Mouse (Mus musculus): ENCODE data around the gene Doc2b. TPM values are rescaled to one million over a fixed set of nuclear protein-coding genes. Genes with fewer than 3 reads are reported as not detected.
"Not testable (repeated sequence)": the region's sequence is repeated elsewhere in the genome, so short reads cannot be mapped to it uniquely, and the experiment has no call there.

The Doc2b gene
- polyA plus RNA-seq, 1 experiment from 2014 or later, result 0.46 TPM

- Histone ChIP-seq H3K27me3 (ENCODE audit: low read depth, poor library complexity, severe bottlenecking) (no peaks in the 10 kb centered on the region), H3K36me3 (peaks cover 77% of the 10 kb centered on the region), H3K9me3 (replicated peaks) (no peaks in the 10 kb centered on the region), H3K27ac (replicated peaks) (no peak overlapping the region), H3K4me3 (no peak overlapping the region), H3K4me1 (peaks cover 13% of the 10 kb centered on the region)
- DNase-seq (ENCODE audit: low spot score), result no peak
- WGBS, result 85% methylated on average over 3 of the region's 3 CpGs
These were observed 51.1 kb downstream of the Doc2b start for GRCm38 (mm10) chr11:75744761-75745160.

DNA sequence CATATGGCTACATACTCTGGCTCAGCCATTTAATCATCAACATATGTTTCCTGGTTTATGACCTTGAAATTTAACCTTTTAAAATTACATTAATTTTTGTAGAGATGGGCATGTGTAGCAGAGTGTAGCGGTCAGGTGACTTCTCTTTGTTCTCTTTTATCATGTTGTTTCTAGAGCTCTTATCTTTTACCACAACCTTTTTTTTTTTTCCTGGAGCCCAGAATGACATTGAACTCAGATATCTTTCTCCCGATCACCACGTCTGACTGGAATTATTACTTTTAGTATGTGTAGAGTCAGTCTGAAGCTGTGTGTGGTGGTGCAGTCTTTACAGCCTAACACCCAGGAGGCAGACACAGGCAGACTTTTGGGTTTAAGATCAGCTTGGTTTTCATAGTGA lies 54.2 kb downstream of the Doc2b start:
- Histone ChIP-seq H3K36me3 (peaks cover 84% of the 10 kb centered on the region), H3K9me3 (replicated peaks) (no peaks in the 10 kb centered on the region), H3K4me3 (no peak overlapping the region), H3K27ac (replicated peaks) (no peak overlapping the region), H3K27me3 (ENCODE audit: low read depth, poor library complexity, severe bottlenecking) (no peaks in the 10 kb centered on the region), H3K4me1 (peaks cover 8% of the 10 kb centered on the region)
- DNase-seq (ENCODE audit: low spot score), result no peak
- 98% methylated on average over 3 of the region's 3 CpGs for WGBS

GRCm38 (mm10) chr11:75740204-75740603 lies 55.6 kb downstream of the Doc2b start:
- DNase-seq (ENCODE audit: low spot score), result no peak
- WGBS, result 88% methylated on average over 3 of the region's 3 CpGs
- Histone ChIP-seq H3K27ac (replicated peaks) (no peak overlapping the region), H3K36me3 (peaks cover 92% of the 10 kb centered on the region), H3K27me3 (ENCODE audit: low read depth, poor library complexity, severe bottlenecking) (no peaks in the 10 kb centered on the region), H3K4me3 (no peak overlapping the region), H3K4me1 (peaks cover 19% of the 10 kb centered on the region), H3K9me3 (replicated peaks) (no peaks in the 10 kb centered on the region)

- Histone ChIP-seq H3K4me3 (no peak overlapping the region), H3K9me3 (replicated peaks) (no peaks in the 10 kb centered on the region), H3K4me1 (peaks cover 26% of the 10 kb centered on the region), H3K36me3 (peaks cover 75% of the 10 kb centered on the region), H3K27me3 (ENCODE audit: low read depth, poor library complexity, severe bottlenecking) (no peaks in the 10 kb centered on the region), H3K27ac (replicated peaks) (no peak overlapping the region)
- 91% methylated on average over 7 of the region's 7 CpGs for WGBS
- DNase-seq (ENCODE audit: low spot score), result no peak
These were observed 57.4 kb downstream of the Doc2b start for GRCm38 (mm10) chr11:75738477-75738821.

DNA sequence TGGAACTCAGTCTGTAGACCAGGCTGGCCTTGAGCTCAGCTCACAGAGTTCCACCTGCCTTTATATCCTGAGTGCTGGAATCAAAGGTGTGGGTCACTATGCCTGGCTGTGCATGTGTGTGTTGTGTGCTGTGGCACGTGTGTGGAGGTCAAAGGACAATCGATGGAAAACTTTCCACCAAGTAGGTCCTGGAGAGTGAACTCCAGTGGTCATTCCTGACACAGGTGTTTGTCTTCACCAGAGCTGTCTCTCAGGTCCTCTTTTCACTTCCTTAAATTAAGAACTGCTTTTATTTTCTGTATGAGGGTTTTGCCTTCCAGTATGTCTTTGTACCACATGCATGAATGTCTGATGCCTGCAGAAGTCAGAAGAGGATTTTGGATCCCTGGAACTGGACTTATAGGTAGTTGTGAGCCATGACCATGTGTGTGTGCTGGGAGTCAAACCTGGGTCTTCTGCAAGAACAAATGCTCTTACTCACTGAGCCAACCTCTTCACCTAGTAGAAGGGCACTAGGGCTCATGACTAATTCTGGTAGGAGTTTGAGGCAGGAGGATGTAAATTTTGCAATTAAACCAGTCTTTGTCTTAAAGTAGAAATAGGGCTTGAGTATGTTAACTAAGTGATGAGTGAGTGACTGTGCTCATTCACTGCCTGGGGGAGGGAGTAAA lies 57.9 kb downstream of the Doc2b start:
- WGBS, result 91% methylated on average over 2 of the region's 2 CpGs
- Histone ChIP-seq H3K27ac (replicated peaks) (no peak overlapping the region), H3K4me3 (no peak overlapping the region), H3K36me3 (peaks cover 70% of the 10 kb centered on the region), H3K4me1 (peaks cover 26% of the 10 kb centered on the region), H3K27me3 (ENCODE audit: low read depth, poor library complexity, severe bottlenecking) (no peaks in the 10 kb centered on the region), H3K9me3 (replicated peaks) (no peaks in the 10 kb centered on the region)
- DNase-seq (ENCODE audit: low spot score), result no peak

GRCm38 (mm10) chr11:75736978-75737377 lies 58.9 kb downstream of the Doc2b start:
- 80% methylated on average over 3 of the region's 3 CpGs for WGBS
- no peak for DNase-seq (ENCODE audit: low spot score)
- no peaks in the 10 kb centered on the region for H3K27me3 ChIP-seq (ENCODE audit: low read depth, poor library complexity, severe bottlenecking)
- H3K4me1 ChIP-seq, result peaks cover 32% of the 10 kb centered on the region
- H3K36me3 ChIP-seq, result peaks cover 62% of the 10 kb centered on the region
- H3K27ac ChIP-seq (replicated peaks), result no peak overlapping the region
- peak overlapping the region; percentile 23; the same call in 1 of the 2 replicates for H3K4me3 ChIP-seq
- H3K9me3 ChIP-seq (replicated peaks), result no peaks in the 10 kb centered on the region

DNA sequence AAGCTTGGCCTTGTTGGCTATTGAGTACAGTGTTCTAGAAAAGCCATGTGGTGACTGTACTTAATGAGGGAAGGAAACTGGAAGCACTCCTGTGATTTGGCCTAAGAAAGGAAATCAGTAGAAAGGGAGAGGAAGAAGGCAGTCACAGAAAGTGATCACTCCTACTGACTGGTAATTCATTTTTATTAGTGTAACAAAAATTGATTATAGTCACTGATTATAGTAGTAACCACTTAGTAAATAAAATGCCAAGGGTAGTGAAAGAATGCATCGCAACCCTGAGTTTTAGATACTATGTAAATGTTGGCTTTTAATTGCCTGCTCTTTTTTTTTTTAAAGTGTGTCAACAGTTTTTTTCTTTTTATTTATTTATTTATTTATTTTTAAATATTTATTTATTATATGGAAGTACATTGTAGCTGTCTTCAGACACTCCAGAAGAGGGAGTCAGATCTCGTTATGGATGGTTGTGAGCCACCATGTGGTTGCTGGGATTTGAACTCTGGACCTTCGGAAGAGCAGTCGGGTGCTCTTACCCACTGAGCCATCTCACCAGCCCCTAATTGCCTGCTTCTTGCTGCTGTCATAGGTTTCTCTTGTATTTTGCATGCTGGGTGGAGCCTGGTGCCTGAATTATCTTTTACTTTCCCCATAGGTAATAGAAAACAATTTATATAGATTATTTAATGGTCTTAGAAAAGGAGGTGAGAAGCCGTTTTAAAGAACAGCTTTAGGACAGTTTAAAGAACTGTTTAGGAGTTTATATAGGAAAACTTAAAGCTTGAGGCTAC lies 60.2 kb downstream of the Doc2b start:
- no peaks in the 10 kb centered on the region; the same call in 1 of the 2 replicates for H3K27me3 ChIP-seq (ENCODE audit: low read depth, poor library complexity, severe bottlenecking)
- DNase-seq (ENCODE audit: low spot score), result no peak
- peak overlapping the region; percentile 98 for H3K4me3 ChIP-seq
- 95% methylated on average over 5 of the region's 5 CpGs for WGBS
- no peak overlapping the region for H3K27ac ChIP-seq (replicated peaks)
- peaks cover 48% of the 10 kb centered on the region for H3K36me3 ChIP-seq
- peaks cover 44% of the 10 kb centered on the region for H3K4me1 ChIP-seq
- no peaks in the 10 kb centered on the region for H3K9me3 ChIP-seq (replicated peaks)

DNA sequence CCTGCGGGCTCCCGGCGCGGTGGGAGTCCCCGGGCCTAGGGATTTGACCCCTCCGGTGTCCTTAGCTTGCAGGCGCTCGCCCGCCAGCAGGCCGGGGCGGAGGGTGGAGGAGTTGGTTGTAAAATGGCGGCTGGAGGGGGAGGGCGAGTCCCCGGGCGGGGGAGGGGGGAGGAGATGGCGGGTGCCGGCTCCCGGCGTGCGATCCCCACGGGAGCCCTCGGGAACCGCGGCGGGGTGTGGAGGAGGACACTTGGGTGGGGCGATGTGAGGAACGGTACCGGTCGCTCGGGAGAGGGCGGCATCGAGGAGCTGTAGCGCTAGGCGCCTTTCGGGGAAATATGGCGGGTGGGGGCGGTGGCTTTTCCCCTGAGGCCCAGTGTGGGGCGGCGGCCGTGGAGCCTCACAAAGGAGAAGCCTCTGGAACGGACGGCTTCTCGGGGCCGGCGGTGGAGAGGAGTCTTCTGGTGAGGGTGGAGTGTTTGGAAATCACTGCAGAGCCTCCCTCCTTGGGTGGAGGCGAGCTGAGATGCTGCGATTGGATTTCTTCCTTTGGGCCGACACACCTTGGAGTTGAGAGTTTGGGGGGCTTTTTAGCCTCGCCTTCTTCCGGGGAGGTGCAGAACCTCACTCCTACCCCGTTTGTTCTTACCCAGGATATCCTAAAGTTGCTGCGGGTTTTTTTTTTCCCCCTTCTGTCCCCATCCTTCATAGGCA lies 62.5 kb downstream of the Doc2b start:
- WGBS, result under 1% methylated on average over 51 of the region's 52 CpGs

DNA sequence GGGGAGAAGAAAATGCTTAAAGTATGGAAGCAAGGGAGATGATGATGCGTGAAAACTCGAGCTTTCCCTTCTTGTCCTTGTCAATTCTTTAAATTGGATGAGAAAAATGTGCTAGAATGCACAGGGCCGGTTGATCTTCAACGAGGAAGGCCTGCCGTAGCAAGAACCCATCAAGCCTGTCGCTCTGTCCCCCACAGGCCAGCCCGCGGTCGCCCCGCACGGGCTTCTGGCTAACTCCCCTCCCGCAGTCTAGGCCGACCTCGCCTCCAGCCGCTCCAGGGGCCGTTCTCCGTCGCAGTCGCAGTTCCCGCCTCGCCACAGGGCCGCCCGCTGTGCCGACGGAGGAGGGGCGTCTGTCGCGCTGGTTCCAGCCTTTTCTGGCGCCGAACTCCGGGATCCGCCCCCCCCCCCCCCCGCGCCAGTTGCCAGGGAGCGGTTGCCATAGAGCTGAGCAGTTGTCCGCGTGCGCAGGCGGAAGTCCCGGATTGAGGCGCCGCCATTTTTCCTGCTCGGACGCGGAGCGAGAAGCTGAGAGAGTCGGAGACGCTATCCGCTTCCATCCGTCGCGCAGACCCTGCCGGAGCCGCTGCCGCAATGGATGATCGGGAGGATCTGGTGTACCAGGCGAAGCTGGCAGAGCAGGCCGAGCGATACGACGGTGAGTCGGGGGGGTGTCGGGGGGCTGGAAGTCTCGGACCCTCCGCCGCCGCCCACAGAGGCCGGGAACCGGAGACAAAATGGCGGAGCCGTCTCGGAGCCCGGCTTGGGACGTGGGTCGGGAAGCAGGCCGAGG lies 63.2 kb downstream of the Doc2b start, which contains the start of gene Ywhae:
TSS of gene Ywhae (plus strand) at position 436 of the 793 bp plus-strand sequence.
- Histone ChIP-seq H3K4me1 (peaks cover 44% of the 10 kb centered on the region), H3K27ac (replicated peaks) (peak within 1 kb of the TSS; percentile 100), H3K27me3 (ENCODE audit: low read depth, poor library complexity, severe bottlenecking) (no peaks in the 10 kb centered on the region; the same call in 1 of the 2 replicates), H3K36me3 (peaks cover 18% of the 10 kb centered on the region), H3K9me3 (replicated peaks) (no peaks in the 10 kb centered on the region), H3K4me3 (peak within 1 kb of the TSS; percentile 98)
- DNase-seq (ENCODE audit: low spot score), result peak; percentile 99
- WGBS, result under 1% methylated on average over 73 of the region's 76 CpGs

More for the DNA sequence above, 62.5 kb downstream of the Doc2b start:
- Histone ChIP-seq H3K36me3 (peaks cover 26% of the 10 kb centered on the region), H3K27ac (replicated peaks) (peak overlapping the region; percentile 100), H3K4me1 (peaks cover 44% of the 10 kb centered on the region), H3K27me3 (ENCODE audit: low read depth, poor library complexity, severe bottlenecking) (no peaks in the 10 kb centered on the region; the same call in 1 of the 2 replicates), H3K4me3 (peak overlapping the region; percentile 98), H3K9me3 (replicated peaks) (no peaks in the 10 kb centered on the region)
- no peak for DNase-seq (ENCODE audit: low spot score)

GRCm38 (mm10) chr11:75727659-75728058 lies 68.2 kb downstream of the Doc2b start:
- not testable (repeated sequence) for H3K36me3 ChIP-seq; DNase-seq (ENCODE audit: low spot score); H3K4me3 ChIP-seq; H3K9me3 ChIP-seq (replicated peaks); H3K27me3 ChIP-seq (ENCODE audit: low read depth, poor library complexity, severe bottlenecking); H3K27ac ChIP-seq (replicated peaks)
- H3K4me1 ChIP-seq, result peaks cover 18% of the 10 kb centered on the region
- 91% methylated on average over 6 of the region's 6 CpGs for WGBS

- WGBS, result 74% methylated on average over 2 of the region's 2 CpGs
- DNase-seq (ENCODE audit: low spot score), result no peak
- Histone ChIP-seq H3K4me1 (peaks cover 14% of the 10 kb centered on the region), H3K36me3 (no peaks in the 10 kb centered on the region), H3K9me3 (replicated peaks) (no peaks in the 10 kb centered on the region), H3K27me3 (ENCODE audit: low read depth, poor library complexity, severe bottlenecking) (no peaks in the 10 kb centered on the region; the same call in 1 of the 2 replicates), H3K27ac (replicated peaks) (no peak overlapping the region), H3K4me3 (no peak overlapping the region)
These were observed 68.7 kb downstream of the Doc2b start for GRCm38 (mm10) chr11:75727168-75727567.

GRCm38 (mm10) chr11:75722339-75722738 lies 73.5 kb downstream of the Doc2b start:
- peaks cover 5% of the 10 kb centered on the region; the same call in 1 of the 2 replicates for H3K9me3 ChIP-seq (replicated peaks)
- DNase-seq (ENCODE audit: low spot score), result no peak
- 67% methylated on average over 4 of the region's 4 CpGs for WGBS
- no peak overlapping the region for H3K4me3 ChIP-seq
- H3K27me3 ChIP-seq (ENCODE audit: low read depth, poor library complexity, severe bottlenecking), result no peaks in the 10 kb centered on the region
- no peak overlapping the region for H3K27ac ChIP-seq (replicated peaks)
- H3K4me1 ChIP-seq, result no peaks in the 10 kb centered on the region
- no peaks in the 10 kb centered on the region; the same call in 1 of the 2 replicates for H3K36me3 ChIP-seq

Data from midbrain, embryonic 10.5 days (tissue).